Mouse (Mus musculus): ENCODE results near the gene Capn7.

- TF ChIP-seq POLR2A (IDR thresholded peaks at IDR 0.05; ENCODE audit: insufficient read depth, low read length): no peak
- TF ChIP-seq CTCF (IDR thresholded peaks at IDR 0.05; ENCODE audit: low read depth, low read length): no peak
- TF ChIP-seq EP300 (IDR thresholded peaks at IDR 0.05; ENCODE audit: insufficient read depth, low read depth, low read length): no peak
Measured at GRCm38 (mm10) chr14:31400896-31401295, 64.5 kb downstream of the Capn7 start.
